Mouse (Mus musculus) hindbrain, embryonic 12.5 days (tissue): ENCODE measurements around the gene S100z. TPM values are rescaled to one million over a fixed set of nuclear protein-coding genes. Genes with fewer than 3 reads are reported as not detected.

Experiments
- ATAC-seq: fragments of 200-750 bp; cut with Nextera tagmentation; 2 replicates; pipeline ENCODE4 v1.8.0; 2017; ENCODE audit warnings: moderate TSS enrichment; ENCODE audit not compliant: low FRiP score
- H3K27ac ChIP-seq: fragments of 300-500 bp; sonication (generic); 2 replicates; pipeline ENCODE4 v1.5.1; 2016; ENCODE audit warnings: mild to moderate bottlenecking
- H3K27me3 ChIP-seq: fragments of 300-500 bp; sonication (generic); 2 replicates; pipeline ENCODE4 v1.6.1; 2016; ENCODE audit warnings: mild to moderate bottlenecking
- H3K36me3 ChIP-seq: fragments of 300-500 bp; sonication (generic); 2 replicates; pipeline ENCODE4 v1.6.1; 2016; ENCODE audit warnings: mild to moderate bottlenecking
- H3K4me1 ChIP-seq: fragments of 300-500 bp; sonication (generic); 2 replicates; pipeline ENCODE4 v1.6.1; 2016
- H3K4me2 ChIP-seq: fragments of 300-500 bp; sonication (generic); replicated peaks from 2 replicates; pipeline ENCODE4 v1.6.1; 2016; ENCODE audit warnings: mild to moderate bottlenecking
- H3K4me3 ChIP-seq: fragments of 300-500 bp; sonication (generic); 2 replicates; pipeline ENCODE4 v1.5.1; 2016; ENCODE audit warnings: mild to moderate bottlenecking
- H3K9ac ChIP-seq: fragments of 300-500 bp; sonication (generic); 2 replicates; pipeline ENCODE4 v1.6.1; 2016; ENCODE audit warnings: mild to moderate bottlenecking, moderate library complexity
- H3K9me3 ChIP-seq: fragments of 300-500 bp; sonication (generic); replicated peaks from 2 replicates; pipeline ENCODE4 v1.6.1; 2016; ENCODE audit warnings: mild to moderate bottlenecking
- WGBS: fragments of 180-500 bp; shearing (Covaris S2); methylation state at CpG from one replicate; pipeline ENCODE4 v1.1.7; 2016; 5-methylcytosine and 5-hydroxymethylcytosine counted together
- polyA plus RNA-seq: library from polyadenylated mRNA; unstranded; fragments of >200 nt; fragmentation: Nextera tagmentation; extraction: Ambion mirVana; gene quantifications from 2 replicates; pipeline ENCODE4 v1.2.1, GENCODE M21; 2016

The S100z gene
- polyA plus RNA-seq, 1 experiment from 2014 or later, result not detected

GRCm38 (mm10) chr13:95443376-95444233, 34.9 kb downstream of the S100z start:
- 2% methylated on average over 46 of the region's 46 CpGs for WGBS
- peak overlapping the region; percentile 48 for H3K9ac ChIP-seq
- peaks cover 38% of the 10 kb centered on the region for H3K27me3 ChIP-seq
- H3K9me3 ChIP-seq, result no peaks in the 10 kb centered on the region
- no peak overlapping the region for H3K27ac ChIP-seq
- no peaks in the 10 kb centered on the region for H3K36me3 ChIP-seq
- H3K4me2 ChIP-seq, result peak overlapping the region; percentile 78
- H3K4me3 ChIP-seq, result peak overlapping the region; percentile 38
- H3K4me1 ChIP-seq, result peaks cover 17% of the 10 kb centered on the region
- peak; percentile 58 for ATAC-seq

DNA sequence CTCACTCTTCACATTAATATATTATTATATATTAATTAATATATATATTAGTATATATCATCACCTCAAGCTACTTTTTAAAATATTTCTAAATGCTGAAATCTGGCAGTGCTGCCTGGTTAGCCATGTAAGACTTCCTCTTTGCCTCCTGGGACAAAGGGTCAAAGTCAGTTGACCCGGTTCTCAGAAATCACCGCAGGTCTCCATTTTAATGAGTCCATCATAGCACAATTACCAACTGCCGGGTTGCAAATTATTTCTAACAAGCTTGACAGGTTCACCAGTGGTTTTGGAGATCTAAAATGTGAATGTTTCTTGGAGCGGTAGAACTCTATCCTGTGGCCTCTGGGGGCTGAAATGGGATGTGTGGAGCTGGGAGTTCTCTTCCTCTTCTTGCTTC, 35.6 kb downstream of the S100z start:
- 9% methylated on average over 4 of the region's 4 CpGs for WGBS
- Histone ChIP-seq H3K9me3 (no peaks in the 10 kb centered on the region), H3K9ac (no peak overlapping the region), H3K27me3 (peaks cover 38% of the 10 kb centered on the region), H3K27ac (no peak overlapping the region), H3K4me1 (peaks cover 17% of the 10 kb centered on the region), H3K4me2 (no peak overlapping the region), H3K36me3 (no peaks in the 10 kb centered on the region), H3K4me3 (no peak overlapping the region)
- ATAC-seq, result no peak

DNA sequence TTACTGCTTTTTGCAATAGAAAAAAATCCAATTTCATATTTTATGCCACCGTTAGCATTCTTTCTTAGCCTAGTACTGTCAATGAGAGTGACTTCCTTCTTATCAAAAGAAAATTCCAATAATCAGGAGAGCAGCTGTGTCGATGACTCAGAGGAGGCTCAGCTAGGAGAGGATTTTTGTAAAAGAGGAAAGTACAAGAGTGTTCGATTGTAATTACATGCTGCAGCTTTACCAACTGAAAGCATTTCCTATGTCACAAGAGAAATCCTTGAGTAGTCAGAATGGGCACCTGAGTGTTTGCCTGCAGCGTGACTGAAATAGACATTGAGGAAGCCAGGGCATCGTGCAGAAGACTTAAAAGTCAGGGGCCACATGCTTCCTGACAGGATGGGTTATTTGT, 39.0 kb downstream of the S100z start:
- H3K36me3 ChIP-seq, result no peaks in the 10 kb centered on the region
- H3K4me3 ChIP-seq, result no peak overlapping the region
- 87% methylated on average over 5 of the region's 5 CpGs for WGBS
- H3K4me1 ChIP-seq, result peaks cover 15% of the 10 kb centered on the region
- H3K4me2 ChIP-seq, result no peak overlapping the region
- no peak overlapping the region for H3K27ac ChIP-seq
- H3K9me3 ChIP-seq, result no peaks in the 10 kb centered on the region
- ATAC-seq, result no peak
- peaks cover 28% of the 10 kb centered on the region for H3K27me3 ChIP-seq
- H3K9ac ChIP-seq, result no peak overlapping the region

DNA sequence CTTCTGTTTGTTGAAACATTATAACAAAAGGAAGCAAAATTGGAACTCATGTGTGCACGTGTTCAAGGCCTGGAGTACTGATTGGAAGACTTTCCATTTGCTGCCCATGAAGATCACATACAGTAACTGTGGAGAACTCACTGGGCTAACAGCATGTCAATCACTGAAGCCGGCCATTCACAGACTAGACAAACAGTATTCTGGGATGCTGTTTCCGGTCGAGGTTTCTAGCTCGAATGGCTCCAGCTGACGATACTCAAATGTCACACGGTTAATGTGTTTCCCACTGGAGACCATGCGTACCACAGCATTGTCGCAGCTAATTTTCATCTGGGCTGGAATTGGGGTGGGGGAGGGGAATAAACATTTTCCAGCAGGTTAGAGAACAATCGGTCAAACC, 46.8 kb downstream of the S100z start:
- Histone ChIP-seq H3K27ac (no peak overlapping the region), H3K4me2 (no peak overlapping the region), H3K27me3 (no peaks in the 10 kb centered on the region), H3K9ac (no peak overlapping the region), H3K4me1 (no peaks in the 10 kb centered on the region), H3K4me3 (no peak overlapping the region), H3K36me3 (no peaks in the 10 kb centered on the region), H3K9me3 (no peaks in the 10 kb centered on the region)
- WGBS, result 74% methylated on average over 10 of the region's 10 CpGs
- no peak for ATAC-seq

DNA sequence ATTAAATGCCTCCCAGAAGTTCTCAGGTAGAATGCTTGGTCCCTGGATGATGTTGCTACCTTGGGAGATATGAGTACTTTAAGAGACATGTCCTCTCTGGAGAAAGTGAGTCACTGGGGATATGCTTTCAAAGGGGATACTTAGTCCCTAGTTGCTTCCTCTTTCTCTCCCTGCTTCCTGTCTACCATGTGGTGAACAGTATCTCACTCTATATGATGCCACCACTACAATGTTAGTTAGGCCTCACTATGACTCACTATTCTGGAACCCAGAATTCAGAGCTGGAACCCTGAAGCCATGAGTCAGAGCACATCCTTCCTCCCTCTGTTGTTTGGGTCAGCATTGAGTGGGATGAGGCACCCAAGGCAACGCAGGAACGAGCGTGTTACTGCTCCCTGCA, 51.0 kb downstream of the S100z start:
- Histone ChIP-seq H3K9ac (no peak overlapping the region), H3K4me3 (no peak overlapping the region), H3K4me2 (no peak overlapping the region), H3K4me1 (no peaks in the 10 kb centered on the region), H3K27me3 (no peaks in the 10 kb centered on the region), H3K9me3 (no peaks in the 10 kb centered on the region), H3K36me3 (no peaks in the 10 kb centered on the region), H3K27ac (no peak overlapping the region)
- 81% methylated on average over 3 of the region's 3 CpGs for WGBS
- ATAC-seq, result no peak

Other genes with a start within 250 kb of the S100z start
- 3.4 and 5.3 TPM in 2 replicates for gene Pde8b, start 228.4 kb downstream of the S100z start, polyA plus RNA-seq
- 67.7 and 74.5 TPM in 2 replicates for gene Zbed3, start 155.1 kb downstream of the S100z start, polyA plus RNA-seq
- gene Aggf1, start 103.4 kb downstream of the S100z start, polyA plus RNA-seq, result 51.3 and 52.8 TPM in 2 replicates
- 3.8 and 6.2 TPM in 2 replicates for gene Crhbp, start 33.8 kb downstream of the S100z start, polyA plus RNA-seq
- gene F2rl1, start 46.5 kb upstream of the S100z start, polyA plus RNA-seq, result 0.21 and 0.25 TPM in 2 replicates
- 102 and 110 TPM in 2 replicates for gene F2r, start 139.8 kb upstream of the S100z start, polyA plus RNA-seq
- 1.1 and 1.4 TPM in 2 replicates for gene F2rl2, start 218.1 kb upstream of the S100z start, polyA plus RNA-seq